Mouse (Mus musculus) gastrocnemius, adult 18-20 months (tissue): ENCODE measurements around the gene Clk2. TPM values are rescaled to one million over a fixed set of nuclear protein-coding genes. Genes with fewer than 3 reads are reported as not detected.

ENCODE experiments used
- DNase-seq: peaks from one replicate; pipeline ENCODE4 v3.0.0; 2021; ENCODE audit warnings: low spot score
- long read RNA-seq, 2 experiments: library from polyadenylated mRNA; stranded (forward); transcript quantifications; one replicate each; pipeline ENCODE4 v2.0.0; 2021
- total RNA-seq, 2 experiments: library from RNA; stranded (reverse); gene quantifications; 2 replicates each; pipeline ENCODE4 v1.2.3; 2021

Gene Clk2
- 10 to 100 TPM; 16.6 to 18.6 TPM for total RNA-seq
- long read RNA-seq, experiment 1, transcript Clk2-202 (13 exons, 2,154 nt) = major isoform, 6 of 40 reads
- long read RNA-seq, experiment 1, partial matches to known transcripts = 15 of 40 reads
- long read RNA-seq, experiment 1, other reads (novel, unspliced or antisense) = 14 of 40 reads
- long read RNA-seq, experiment 2, transcript Clk2-203 (13 exons, 2,112 nt) = major isoform, 6 of 44 reads
- long read RNA-seq, experiment 2, transcript Clk2-202 (13 exons, 2,154 nt) = major isoform, 6 of 44 reads
- long read RNA-seq, experiment 2, partial matches to known transcripts = 22 of 44 reads
- long read RNA-seq, experiment 2, other reads (novel, unspliced or antisense) = 8 of 44 reads

- peak; percentile 96 for DNase-seq
Observed at GRCm38 (mm10) chr3:89164506-89165267, at the start of gene Clk2. Gene Clk2, plus strand, starts transcription at chr3:89164795.

GRCm38 (mm10) chr3:89115522-89115921, 49.1 kb upstream of the Clk2 start:
- no peak for DNase-seq

GRCm38 (mm10) chr3:89123313-89123712, 41.3 kb upstream of the Clk2 start:
- DNase-seq = peak; percentile 49

GRCm38 (mm10) chr3:89124241-89124640, 40.4 kb upstream of the Clk2 start:
- DNase-seq = no peak

GRCm38 (mm10) chr3:89125981-89126380, 38.6 kb upstream of the Clk2 start:
- DNase-seq = no peak

- no peak for DNase-seq
Observed at GRCm38 (mm10) chr3:89129908-89130307, 34.7 kb upstream of the Clk2 start.

GRCm38 (mm10) chr3:89131816-89132215, 32.8 kb upstream of the Clk2 start:
- no peak for DNase-seq

- DNase-seq = no peak
Observed at GRCm38 (mm10) chr3:89132285-89133062, 32.1 kb upstream of the Clk2 start.

GRCm38 (mm10) chr3:89133063-89133450, 31.5 kb upstream of the Clk2 start:
- no peak for DNase-seq

GRCm38 (mm10) chr3:89133752-89134151, 30.8 kb upstream of the Clk2 start:
- no peak for DNase-seq

GRCm38 (mm10) chr3:89135958-89136357, 28.6 kb upstream of the Clk2 start, which contains the start of gene Pklr:
Gene Pklr, plus strand, starts transcription at chr3:89136142.
- no peak for DNase-seq

GRCm38 (mm10) chr3:89136365-89136764, 28.2 kb upstream of the Clk2 start:
- DNase-seq = no peak

GRCm38 (mm10) chr3:89144821-89145220, 19.8 kb upstream of the Clk2 start:
- DNase-seq = no peak

GRCm38 (mm10) chr3:89145566-89145965, 19.0 kb upstream of the Clk2 start:
- no peak for DNase-seq

GRCm38 (mm10) chr3:89147101-89147978, 17.3 kb upstream of the Clk2 start:
- no peak for DNase-seq

GRCm38 (mm10) chr3:89147979-89148311, 16.6 kb upstream of the Clk2 start:
- no peak for DNase-seq

- DNase-seq = no peak
Observed at GRCm38 (mm10) chr3:89148567-89148966, 16.0 kb upstream of the Clk2 start.

- DNase-seq = no peak
Observed at GRCm38 (mm10) chr3:89152084-89152835, 12.3 kb upstream of the Clk2 start.

GRCm38 (mm10) chr3:89156951-89157350, 7.6 kb upstream of the Clk2 start:
- DNase-seq = no peak

- no peak for DNase-seq
Observed at GRCm38 (mm10) chr3:89158651-89159050, 5.9 kb upstream of the Clk2 start.
